Mouse (Mus musculus): ENCODE results near the gene Fbln7.

The Fbln7 gene

GRCm38 (mm10) chr2:128862636-128863035 lies at the start of gene Fbln7:
Gene Fbln7, plus strand, starts transcription at chr2:128862981.
- DNase-seq (ENCODE audit: low read depth, low spot score) = no peak
- Histone ChIP-seq H3K27me3 (ENCODE audit: control insufficient read depth, insufficient read depth, low read length, poor library complexity, severe bottlenecking) (no peaks in the 10 kb centered on the region; the same call in 1 of the 2 replicates), H3K36me3 (ENCODE audit: control insufficient read depth, insufficient read depth, low read length, poor library complexity, severe bottlenecking) (no peaks in the 10 kb centered on the region)

GRCm38 (mm10) chr2:128816311-128816710 lies 46.5 kb upstream of the Fbln7 start:
- Histone ChIP-seq H3K36me3 (ENCODE audit: control insufficient read depth, insufficient read depth, low read length, poor library complexity, severe bottlenecking) (no peaks in the 10 kb centered on the region), H3K27me3 (ENCODE audit: control insufficient read depth, insufficient read depth, low read length, poor library complexity, severe bottlenecking) (no peaks in the 10 kb centered on the region)
- no peak for DNase-seq (ENCODE audit: low read depth, low spot score)

- DNase-seq (ENCODE audit: low read depth, low spot score) = no peak
Measured at GRCm38 (mm10) chr2:128816916-128817315, 45.9 kb upstream of the Fbln7 start.

GRCm38 (mm10) chr2:128817387-128817785 lies 45.4 kb upstream of the Fbln7 start:
- Histone ChIP-seq H3K36me3 (ENCODE audit: control insufficient read depth, insufficient read depth, low read length, poor library complexity, severe bottlenecking) (no peaks in the 10 kb centered on the region), H3K27me3 (ENCODE audit: control insufficient read depth, insufficient read depth, low read length, poor library complexity, severe bottlenecking) (no peaks in the 10 kb centered on the region)
- peak; percentile 80 for DNase-seq (ENCODE audit: low read depth, low spot score)

More at GRCm38 (mm10) chr2:128816916-128817315, 45.9 kb upstream of the Fbln7 start:
- H3K36me3 ChIP-seq (ENCODE audit: control insufficient read depth, insufficient read depth, low read length, poor library complexity, severe bottlenecking) = no peaks in the 10 kb centered on the region
- no peaks in the 10 kb centered on the region for H3K27me3 ChIP-seq (ENCODE audit: control insufficient read depth, insufficient read depth, low read length, poor library complexity, severe bottlenecking)

GRCm38 (mm10) chr2:128817786-128818681 lies 44.7 kb upstream of the Fbln7 start, which contains the start of gene Tmem87b:
Gene Tmem87b, plus strand, starts transcription at chr2:128818118.
- DNase-seq (ENCODE audit: low read depth, low spot score) = peak; percentile 96
- no peaks in the 10 kb centered on the region for H3K27me3 ChIP-seq (ENCODE audit: control insufficient read depth, insufficient read depth, low read length, poor library complexity, severe bottlenecking)
- H3K36me3 ChIP-seq (ENCODE audit: control insufficient read depth, insufficient read depth, low read length, poor library complexity, severe bottlenecking) = no peaks in the 10 kb centered on the region

- DNase-seq (ENCODE audit: low read depth, low spot score) = no peak
- no peaks in the 10 kb centered on the region for H3K36me3 ChIP-seq (ENCODE audit: control insufficient read depth, insufficient read depth, low read length, poor library complexity, severe bottlenecking)
- H3K27me3 ChIP-seq (ENCODE audit: control insufficient read depth, insufficient read depth, low read length, poor library complexity, severe bottlenecking) = no peaks in the 10 kb centered on the region
Measured at GRCm38 (mm10) chr2:128818956-128819643, 43.7 kb upstream of the Fbln7 start.

- no peak for DNase-seq (ENCODE audit: low read depth, low spot score)
- no peaks in the 10 kb centered on the region for H3K36me3 ChIP-seq (ENCODE audit: control insufficient read depth, insufficient read depth, low read length, poor library complexity, severe bottlenecking)
- no peaks in the 10 kb centered on the region for H3K27me3 ChIP-seq (ENCODE audit: control insufficient read depth, insufficient read depth, low read length, poor library complexity, severe bottlenecking)
Measured at GRCm38 (mm10) chr2:128820631-128821030, 42.1 kb upstream of the Fbln7 start.

- no peaks in the 10 kb centered on the region for H3K27me3 ChIP-seq (ENCODE audit: control insufficient read depth, insufficient read depth, low read length, poor library complexity, severe bottlenecking)
- no peak for DNase-seq (ENCODE audit: low read depth, low spot score)
- H3K36me3 ChIP-seq (ENCODE audit: control insufficient read depth, insufficient read depth, low read length, poor library complexity, severe bottlenecking) = 0 out of 2 replicates have a peak, but pooled peaks cover 6% of the 10 kb centered on the region
Measured at GRCm38 (mm10) chr2:128823893-128824292, 38.9 kb upstream of the Fbln7 start.

- peaks cover 16% of the 10 kb centered on the region; the same call in 1 of the 2 replicates for H3K36me3 ChIP-seq (ENCODE audit: control insufficient read depth, insufficient read depth, low read length, poor library complexity, severe bottlenecking)
- no peaks in the 10 kb centered on the region for H3K27me3 ChIP-seq (ENCODE audit: control insufficient read depth, insufficient read depth, low read length, poor library complexity, severe bottlenecking)
- DNase-seq (ENCODE audit: low read depth, low spot score) = no peak
Measured at GRCm38 (mm10) chr2:128827787-128828186, 35.0 kb upstream of the Fbln7 start.

- H3K36me3 ChIP-seq (ENCODE audit: control insufficient read depth, insufficient read depth, low read length, poor library complexity, severe bottlenecking) = peaks cover 24% of the 10 kb centered on the region
- no peak for DNase-seq (ENCODE audit: low read depth, low spot score)
- no peaks in the 10 kb centered on the region for H3K27me3 ChIP-seq (ENCODE audit: control insufficient read depth, insufficient read depth, low read length, poor library complexity, severe bottlenecking)
Measured at GRCm38 (mm10) chr2:128832611-128833010, 30.2 kb upstream of the Fbln7 start.

GRCm38 (mm10) chr2:128833035-128833434 lies 29.7 kb upstream of the Fbln7 start:
- no peak for DNase-seq (ENCODE audit: low read depth, low spot score)
- H3K36me3 ChIP-seq (ENCODE audit: control insufficient read depth, insufficient read depth, low read length, poor library complexity, severe bottlenecking) = peaks cover 21% of the 10 kb centered on the region

GRCm38 (mm10) chr2:128833435-128833834 lies 29.3 kb upstream of the Fbln7 start:
- peaks cover 21% of the 10 kb centered on the region for H3K36me3 ChIP-seq (ENCODE audit: control insufficient read depth, insufficient read depth, low read length, poor library complexity, severe bottlenecking)
- no peaks in the 10 kb centered on the region for H3K27me3 ChIP-seq (ENCODE audit: control insufficient read depth, insufficient read depth, low read length, poor library complexity, severe bottlenecking)
- DNase-seq (ENCODE audit: low read depth, low spot score) = no peak

More at GRCm38 (mm10) chr2:128833035-128833434, 29.7 kb upstream of the Fbln7 start:
- H3K27me3 ChIP-seq (ENCODE audit: control insufficient read depth, insufficient read depth, low read length, poor library complexity, severe bottlenecking) = no peaks in the 10 kb centered on the region

GRCm38 (mm10) chr2:128837531-128837930 lies 25.2 kb upstream of the Fbln7 start:
- H3K27me3 ChIP-seq (ENCODE audit: control insufficient read depth, insufficient read depth, low read length, poor library complexity, severe bottlenecking) = no peaks in the 10 kb centered on the region
- DNase-seq (ENCODE audit: low read depth, low spot score) = no peak
- peaks cover 16% of the 10 kb centered on the region for H3K36me3 ChIP-seq (ENCODE audit: control insufficient read depth, insufficient read depth, low read length, poor library complexity, severe bottlenecking)

GRCm38 (mm10) chr2:128838611-128839010 lies 24.2 kb upstream of the Fbln7 start:
- no peak for DNase-seq (ENCODE audit: low read depth, low spot score)
- H3K36me3 ChIP-seq (ENCODE audit: control insufficient read depth, insufficient read depth, low read length, poor library complexity, severe bottlenecking) = peaks cover 21% of the 10 kb centered on the region
- no peaks in the 10 kb centered on the region for H3K27me3 ChIP-seq (ENCODE audit: control insufficient read depth, insufficient read depth, low read length, poor library complexity, severe bottlenecking)

- H3K36me3 ChIP-seq (ENCODE audit: control insufficient read depth, insufficient read depth, low read length, poor library complexity, severe bottlenecking) = peaks cover 16% of the 10 kb centered on the region
- H3K27me3 ChIP-seq (ENCODE audit: control insufficient read depth, insufficient read depth, low read length, poor library complexity, severe bottlenecking) = no peaks in the 10 kb centered on the region
- no peak for DNase-seq (ENCODE audit: low read depth, low spot score)
Measured at GRCm38 (mm10) chr2:128839501-128839900, 23.3 kb upstream of the Fbln7 start.

Measured in splenic B cell, adult 2 months (primary cell).